Mouse (Mus musculus) testis, adult 2 months (tissue): ENCODE results near the gene Fgg.

Experiments
- CTCF ChIP-seq: fragments of 200-500 bp; IDR thresholded peaks from 2 replicates; pipeline ENCODE4 v1.5.1; 2012; ENCODE audit warnings: low read depth, mild to moderate bottlenecking, inconsistent platforms, low read length, moderate library complexity; ENCODE audit not compliant: control insufficient read depth, insufficient read depth, insufficient replicate concordance
- POLR2A ChIP-seq: fragments of 200-500 bp; IDR thresholded peaks from 2 replicates; pipeline ENCODE4 v1.6.1; 2012; ENCODE audit warnings: low read depth, mild to moderate bottlenecking, inconsistent platforms, low read length, moderate library complexity; ENCODE audit not compliant: control insufficient read depth

GRCm38 (mm10) chr3:82981861-82982260 lies 25.7 kb upstream of the Fgg start:
- TF ChIP-seq POLR2A (no peak), CTCF (no peak)
